Mouse (Mus musculus) adrenal gland, postnatal 4 days (tissue): ENCODE measurements at regions not wholly inside any gene's neighbourhood (a gene's known extent, or its start where the extent isn't known, plus 50 kb on each side); places are given as distances from the start of the nearest gene placed in this dataset.

ENCODE experiments used
- DNase-seq, 2 experiments: peaks; one replicate each; pipeline ENCODE4 v3.0.0; 2021 to 2022; ENCODE audit warnings: low spot score in 2 of 2, mixed read lengths in 2 of 2

DNA sequence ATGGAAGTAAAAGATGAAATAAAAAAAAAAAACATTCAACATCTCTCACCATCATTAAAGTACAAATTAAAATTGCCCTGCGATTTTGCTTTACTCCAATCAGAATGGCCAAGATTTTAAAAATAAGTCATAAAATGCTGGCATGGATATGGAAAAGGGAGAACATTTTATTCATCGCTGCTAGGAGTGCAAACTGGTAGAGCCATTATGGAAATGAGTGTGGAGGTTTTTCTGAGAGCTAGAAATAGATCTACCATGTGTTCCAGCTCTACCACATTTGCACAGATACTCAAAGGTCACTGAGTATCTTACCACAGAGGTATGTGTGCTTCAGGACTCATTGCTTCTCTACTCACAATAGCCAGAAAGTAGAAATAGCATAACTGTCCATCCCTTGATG lies 129.0 kb upstream of the Ift57 start:
- no peak for DNase-seq

- DNase-seq, result no peak
Observed at GRCm38 (mm10) chr16:49572485-49573170, 126.4 kb upstream of the Ift57 start.

GRCm38 (mm10) chr16:49573171-49573517 lies 125.9 kb upstream of the Ift57 start:
- no peak for DNase-seq

DNA sequence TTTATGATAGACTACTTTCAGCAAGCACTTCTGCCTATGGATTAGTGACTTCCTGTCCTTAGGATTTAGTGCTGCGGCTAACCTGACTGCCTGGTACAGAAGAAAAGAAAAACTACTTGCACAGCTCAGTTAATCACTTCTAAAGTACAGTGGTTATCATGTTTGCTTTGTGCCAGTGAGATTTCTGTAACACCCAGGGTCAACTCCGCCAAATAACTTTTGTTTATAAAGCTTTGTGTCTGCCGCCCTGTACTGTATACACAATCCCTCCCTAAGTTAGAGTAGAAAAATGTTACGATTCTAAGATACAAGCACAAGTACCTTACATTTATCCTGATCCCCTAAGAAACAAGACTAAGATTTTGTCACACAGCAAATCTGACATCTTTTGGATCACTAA lies 120.1 kb upstream of the Ift57 start:
- DNase-seq, result no peak

GRCm38 (mm10) chr16:49580708-49581107 lies 118.3 kb upstream of the Ift57 start:
- no peak for DNase-seq

- DNase-seq, result no peak
Observed at GRCm38 (mm10) chr16:49606500-49606899, 92.5 kb upstream of the Ift57 start.

DNA sequence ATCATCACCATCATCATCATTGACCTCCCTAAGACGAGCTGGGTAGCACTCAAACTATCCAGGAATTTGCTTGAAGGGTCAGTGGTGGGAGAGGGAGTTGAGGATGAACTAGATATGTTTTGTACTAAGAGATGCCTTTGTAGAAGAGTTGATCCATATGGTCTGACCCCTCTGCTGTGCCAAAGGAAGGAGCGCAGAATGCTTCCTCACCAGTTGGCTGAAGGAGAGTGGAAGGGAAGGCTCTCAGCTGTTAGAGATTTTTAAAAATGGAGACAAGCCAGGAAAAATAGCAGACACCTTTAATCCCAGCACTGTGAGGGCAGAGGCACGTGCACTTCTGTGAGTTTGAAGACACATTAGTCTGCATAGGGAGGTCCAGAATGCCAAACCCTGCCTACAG lies 84.2 kb upstream of the Ift57 start:
- no peak for DNase-seq

GRCm38 (mm10) chr16:49615342-49616020 lies 83.6 kb upstream of the Ift57 start:
- DNase-seq, result no peak

DNA sequence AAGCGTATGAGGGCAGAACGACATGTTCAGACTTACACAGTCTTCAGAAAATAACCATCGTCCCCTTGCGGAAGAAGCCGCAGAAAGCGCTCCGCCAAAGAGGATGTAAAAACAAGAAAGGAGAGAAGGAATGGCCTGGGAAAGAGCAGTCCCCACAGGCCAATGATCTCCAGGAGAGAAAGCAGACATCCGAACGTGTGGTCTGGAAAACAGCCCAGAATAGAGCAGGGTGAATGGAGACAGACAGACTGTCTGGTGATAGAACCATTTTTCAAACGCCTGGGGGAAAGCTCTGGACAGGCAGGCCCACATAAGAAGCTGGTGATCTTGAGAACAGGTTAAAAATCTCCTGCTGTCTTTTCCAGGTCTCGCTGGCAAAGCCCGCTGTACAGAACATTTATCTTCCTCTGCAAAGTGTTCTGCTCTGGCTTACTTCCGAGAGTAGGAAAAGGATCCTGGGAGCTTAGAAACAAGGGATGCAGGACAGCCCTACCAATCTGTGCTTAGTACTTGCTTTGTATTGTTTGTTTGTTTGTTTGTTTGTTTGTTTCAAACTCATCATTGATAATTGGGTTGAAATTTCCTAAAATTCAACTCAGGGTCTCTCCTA lies 82.7 kb upstream of the Ift57 start:
- no peak for DNase-seq

GRCm38 (mm10) chr16:49633502-49633901 lies 65.5 kb upstream of the Ift57 start:
- DNase-seq, result no peak

- no peak for DNase-seq
Observed at GRCm38 (mm10) chr16:49635506-49635905, 63.5 kb upstream of the Ift57 start.

- no peak for DNase-seq
Observed at GRCm38 (mm10) chr16:49636467-49636866, 62.6 kb upstream of the Ift57 start.

DNA sequence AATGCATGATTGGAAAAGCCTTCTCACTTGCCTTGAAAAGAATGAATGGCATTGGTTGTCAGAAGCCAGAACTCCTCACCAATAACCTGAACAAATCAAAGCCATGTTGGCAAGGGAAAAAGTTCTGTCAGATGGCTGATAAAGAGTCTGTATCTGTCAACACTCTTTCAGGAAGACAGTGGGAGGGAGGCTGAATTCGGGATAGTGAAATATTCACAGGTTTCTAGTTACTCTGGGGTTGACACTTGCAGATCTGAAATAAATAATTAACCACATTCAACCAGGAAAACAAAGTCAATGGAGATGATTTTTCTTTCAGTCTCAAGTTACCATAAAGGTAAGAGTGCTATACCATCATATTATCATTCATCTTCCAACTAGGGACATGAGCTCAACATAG lies 56.3 kb upstream of the Ift57 start:
- no peak for DNase-seq

DNA sequence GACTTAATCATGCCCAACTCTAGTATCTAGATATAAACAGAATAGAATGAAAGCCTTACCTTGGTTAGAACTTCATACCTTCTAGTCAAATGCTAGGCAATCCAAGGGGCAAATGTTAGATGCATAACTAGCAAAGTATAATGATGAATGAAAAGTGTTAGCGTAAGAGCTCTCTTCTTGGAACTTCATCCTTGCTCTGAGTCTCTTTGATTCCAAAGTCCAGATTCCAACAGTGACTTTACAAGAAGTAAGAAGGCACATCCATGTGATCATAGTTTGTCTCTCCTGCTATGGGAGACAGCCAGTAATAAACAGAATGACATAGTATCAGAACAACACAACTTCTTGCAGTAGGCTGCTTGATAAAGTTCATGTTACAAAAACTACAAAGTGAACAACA lies 54.6 kb upstream of the Ift57 start:
- no peak for DNase-seq

GRCm38 (mm10) chr16:49646479-49646878 lies 52.6 kb upstream of the Ift57 start:
- DNase-seq, result no peak
